Mouse (Mus musculus): ENCODE data around the gene Fhit. TPM values are rescaled to one million over a fixed set of nuclear protein-coding genes. Genes with fewer than 3 reads are reported as not detected.

Fhit gene
- polyA plus RNA-seq, 1 experiment from 2014 or later: 6.8 TPM

- Histone ChIP-seq H3K27me3 (no peaks in the 10 kb centered on the region), H3K36me3 (no peaks in the 10 kb centered on the region), H3K4me1 (no peaks in the 10 kb centered on the region), H3K4me3 (no peak overlapping the region), H3K9ac (no peak overlapping the region), H3K27ac (no peak overlapping the region), H3K4me2 (no peak overlapping the region), H3K9me3 (no peaks in the 10 kb centered on the region)
- ATAC-seq (ENCODE audit: insufficient number of reproducible peaks, insufficient read depth, low FRiP score, low TSS enrichment, low read depth): no peak
- WGBS: 78% methylated on average over 6 of the region's 6 CpGs
Observed at GRCm38 (mm10) chr14:9642628-9643027, 1519.2 kb downstream of the Fhit start.

GRCm38 (mm10) chr14:9642068-9642467, 1519.8 kb downstream of the Fhit start:
- H3K9ac ChIP-seq: no peak overlapping the region
- H3K36me3 ChIP-seq: no peaks in the 10 kb centered on the region
- H3K4me1 ChIP-seq: no peaks in the 10 kb centered on the region
- ATAC-seq (ENCODE audit: insufficient number of reproducible peaks, insufficient read depth, low FRiP score, low TSS enrichment, low read depth): no peak
- H3K27ac ChIP-seq: no peak overlapping the region
- no peak overlapping the region for H3K4me2 ChIP-seq
- no peaks in the 10 kb centered on the region for H3K27me3 ChIP-seq
- no peak overlapping the region for H3K4me3 ChIP-seq
- 77% methylated on average over 3 of the region's 3 CpGs for WGBS
- no peaks in the 10 kb centered on the region for H3K9me3 ChIP-seq

GRCm38 (mm10) chr14:9634247-9634991, 1527.4 kb downstream of the Fhit start:
- Histone ChIP-seq H3K9me3 (no peaks in the 10 kb centered on the region), H3K9ac (no peak overlapping the region), H3K36me3 (no peaks in the 10 kb centered on the region), H3K4me2 (no peak overlapping the region), H3K27me3 (no peaks in the 10 kb centered on the region; the same call in none of the 2 replicates), H3K4me1 (no peaks in the 10 kb centered on the region; the same call in 1 of the 2 replicates), H3K4me3 (no peak overlapping the region), H3K27ac (no peak overlapping the region)
- WGBS: 59% methylated on average over 1 of the region's 1 CpGs
- no peak for ATAC-seq (ENCODE audit: insufficient number of reproducible peaks, insufficient read depth, low FRiP score, low TSS enrichment, low read depth)

- Histone ChIP-seq H3K36me3 (no peaks in the 10 kb centered on the region), H3K4me3 (no peak overlapping the region), H3K9ac (no peak overlapping the region), H3K4me2 (no peak overlapping the region), H3K9me3 (no peaks in the 10 kb centered on the region), H3K4me1 (no peaks in the 10 kb centered on the region; the same call in 1 of the 2 replicates), H3K27ac (no peak overlapping the region), H3K27me3 (no peaks in the 10 kb centered on the region; the same call in none of the 2 replicates)
- no peak for ATAC-seq (ENCODE audit: insufficient number of reproducible peaks, insufficient read depth, low FRiP score, low TSS enrichment, low read depth)
- 14% methylated on average over 3 of the region's 3 CpGs for WGBS
Observed at GRCm38 (mm10) chr14:9632537-9632936, 1529.3 kb downstream of the Fhit start.

- peaks cover 16% of the 10 kb centered on the region; the same call in 1 of the 2 replicates for H3K4me1 ChIP-seq
- no peak overlapping the region for H3K4me3 ChIP-seq
- H3K27ac ChIP-seq: no peak overlapping the region
- H3K4me2 ChIP-seq: no peak overlapping the region
- no peaks in the 10 kb centered on the region for H3K36me3 ChIP-seq
- ATAC-seq (ENCODE audit: insufficient number of reproducible peaks, insufficient read depth, low FRiP score, low TSS enrichment, low read depth): no peak
- H3K27me3 ChIP-seq: 0 out of 2 replicates have a peak, but pooled peaks cover 6% of the 10 kb centered on the region
- H3K9ac ChIP-seq: no peak overlapping the region
- no peaks in the 10 kb centered on the region for H3K9me3 ChIP-seq
- WGBS: 24% methylated on average over 6 of the region's 6 CpGs
Observed at GRCm38 (mm10) chr14:9623219-9624043, 1538.4 kb downstream of the Fhit start.

GRCm38 (mm10) chr14:9620902-9621540, 1540.8 kb downstream of the Fhit start:
- WGBS: 36% methylated on average over 3 of the region's 3 CpGs

GRCm38 (mm10) chr14:9619840-9620239, 1542.0 kb downstream of the Fhit start:
- H3K9me3 ChIP-seq: no peaks in the 10 kb centered on the region
- no peak for ATAC-seq (ENCODE audit: insufficient number of reproducible peaks, insufficient read depth, low FRiP score, low TSS enrichment, low read depth)
- no peak overlapping the region for H3K9ac ChIP-seq
- H3K36me3 ChIP-seq: no peaks in the 10 kb centered on the region
- no peak overlapping the region for H3K27ac ChIP-seq
- peaks cover 16% of the 10 kb centered on the region; the same call in 1 of the 2 replicates for H3K4me1 ChIP-seq
- no peak overlapping the region for H3K4me2 ChIP-seq
- WGBS: 20% methylated on average over 1 of the region's 1 CpGs
- H3K4me3 ChIP-seq: no peak overlapping the region
- H3K27me3 ChIP-seq: 0 out of 2 replicates have a peak, but pooled peaks cover 11% of the 10 kb centered on the region

More at GRCm38 (mm10) chr14:9620902-9621540, 1540.8 kb downstream of the Fhit start:
- Histone ChIP-seq H3K9me3 (no peaks in the 10 kb centered on the region), H3K36me3 (no peaks in the 10 kb centered on the region), H3K27ac (no peak overlapping the region), H3K27me3 (0 out of 2 replicates have a peak, but pooled peaks cover 11% of the 10 kb centered on the region), H3K4me1 (peaks cover 16% of the 10 kb centered on the region; the same call in 1 of the 2 replicates), H3K9ac (no peak overlapping the region), H3K4me2 (no peak overlapping the region), H3K4me3 (no peak overlapping the region)
- ATAC-seq (ENCODE audit: insufficient number of reproducible peaks, insufficient read depth, low FRiP score, low TSS enrichment, low read depth): no peak

GRCm38 (mm10) chr14:9613126-9613525, 1548.7 kb downstream of the Fhit start:
- Histone ChIP-seq H3K36me3 (no peaks in the 10 kb centered on the region), H3K27me3 (0 out of 2 replicates have a peak, but pooled peaks cover 3% of the 10 kb centered on the region), H3K4me3 (no peak overlapping the region), H3K27ac (no peak overlapping the region), H3K4me1 (no peaks in the 10 kb centered on the region), H3K4me2 (no peak overlapping the region), H3K9ac (no peak overlapping the region), H3K9me3 (no peaks in the 10 kb centered on the region)
- no peak for ATAC-seq (ENCODE audit: insufficient number of reproducible peaks, insufficient read depth, low FRiP score, low TSS enrichment, low read depth)
- 91% methylated on average over 3 of the region's 3 CpGs for WGBS

- no peaks in the 10 kb centered on the region for H3K9me3 ChIP-seq
- no peak overlapping the region for H3K27ac ChIP-seq
- H3K36me3 ChIP-seq: no peaks in the 10 kb centered on the region
- H3K4me1 ChIP-seq: no peaks in the 10 kb centered on the region; the same call in 1 of the 2 replicates
- no peak overlapping the region for H3K9ac ChIP-seq
- 83% methylated on average over 7 of the region's 7 CpGs for WGBS
- no peaks in the 10 kb centered on the region for H3K27me3 ChIP-seq
- H3K4me3 ChIP-seq: no peak overlapping the region
- no peak overlapping the region for H3K4me2 ChIP-seq
- no peak for ATAC-seq (ENCODE audit: insufficient number of reproducible peaks, insufficient read depth, low FRiP score, low TSS enrichment, low read depth)
Observed at GRCm38 (mm10) chr14:9609120-9609519, 1552.7 kb downstream of the Fhit start.

GRCm38 (mm10) chr14:9606584-9607377, 1555.1 kb downstream of the Fhit start:
- no peaks in the 10 kb centered on the region for H3K9me3 ChIP-seq
- H3K27me3 ChIP-seq: no peaks in the 10 kb centered on the region
- no peaks in the 10 kb centered on the region; the same call in 1 of the 2 replicates for H3K4me1 ChIP-seq
- WGBS: 67% methylated on average over 12 of the region's 12 CpGs
- H3K4me3 ChIP-seq: no peak overlapping the region
- H3K4me2 ChIP-seq: no peak overlapping the region
- H3K36me3 ChIP-seq: no peaks in the 10 kb centered on the region
- no peak overlapping the region for H3K9ac ChIP-seq
- ATAC-seq (ENCODE audit: insufficient number of reproducible peaks, insufficient read depth, low FRiP score, low TSS enrichment, low read depth): no peak
- H3K27ac ChIP-seq: no peak overlapping the region

- H3K27me3 ChIP-seq: no peaks in the 10 kb centered on the region
- no peak overlapping the region for H3K4me2 ChIP-seq
- H3K4me3 ChIP-seq: no peak overlapping the region
- no peaks in the 10 kb centered on the region for H3K36me3 ChIP-seq
- H3K27ac ChIP-seq: no peak overlapping the region
- no peak for ATAC-seq (ENCODE audit: insufficient number of reproducible peaks, insufficient read depth, low FRiP score, low TSS enrichment, low read depth)
- H3K9ac ChIP-seq: no peak overlapping the region
- no peaks in the 10 kb centered on the region for H3K9me3 ChIP-seq
- no peaks in the 10 kb centered on the region for H3K4me1 ChIP-seq
Observed at GRCm38 (mm10) chr14:9600271-9600670, 1561.6 kb downstream of the Fhit start.

Data from embryonic facial prominence, embryonic 13.5 days (tissue).